Mouse (Mus musculus) neural tube, embryonic 11.5 days (tissue): ENCODE data around the gene Itpr1. TPM values are rescaled to one million over a fixed set of nuclear protein-coding genes. Genes with fewer than 3 reads are reported as not detected.

Source experiments
- ATAC-seq: fragments of 200-750 bp; cut with Nextera tagmentation; 2 replicates; pipeline ENCODE4 v1.8.0; 2017; ENCODE audit warnings: moderate number of reproducible peaks, mild to moderate bottlenecking, moderate TSS enrichment, moderate library complexity; ENCODE audit not compliant: insufficient read depth, low FRiP score, low TSS enrichment
- DNase-seq: peaks from one replicate; pipeline ENCODE4 v3.0.0-alpha.2; 2015; ENCODE audit warnings: low spot score
- H3K27ac ChIP-seq: fragments of 300-500 bp; sonication (generic); 2 replicates; pipeline ENCODE4 v1.5.1; 2014; ENCODE audit warnings: low read depth, mild to moderate bottlenecking, low read length
- H3K27me3 ChIP-seq: fragments of 300-500 bp; sonication (generic); 2 replicates; pipeline ENCODE4 v1.6.1; 2014; ENCODE audit warnings: mild to moderate bottlenecking, low read length, mixed read lengths; ENCODE audit not compliant: control insufficient read depth, insufficient read depth
- H3K36me3 ChIP-seq: fragments of 300-500 bp; sonication (generic); 2 replicates; pipeline ENCODE4 v1.6.1; 2014; ENCODE audit warnings: mild to moderate bottlenecking, low read length, moderate library complexity, mixed read lengths; ENCODE audit not compliant: control insufficient read depth, insufficient read depth
- H3K4me1 ChIP-seq: fragments of 300-500 bp; sonication (generic); 2 replicates; pipeline ENCODE4 v1.6.1; 2014; ENCODE audit warnings: low read length, mixed read lengths; ENCODE audit not compliant: control insufficient read depth, insufficient read depth
- H3K4me2 ChIP-seq: fragments of 300-500 bp; sonication (generic); 2 replicates; pipeline ENCODE4 v1.6.1; 2014; ENCODE audit warnings: low read depth, mild to moderate bottlenecking, moderate library complexity
- H3K4me3 ChIP-seq: fragments of 300-500 bp; sonication (generic); 2 replicates; pipeline ENCODE4 v1.5.1; 2014; ENCODE audit warnings: low read depth, low read length
- H3K9ac ChIP-seq: fragments of 300-500 bp; sonication (generic); 2 replicates; pipeline ENCODE4 v1.6.1; 2014; ENCODE audit warnings: mild to moderate bottlenecking, low read length
- H3K9me3 ChIP-seq: fragments of 300-500 bp; sonication (generic); 2 replicates; pipeline ENCODE4 v1.6.1; 2016; ENCODE audit warnings: low read length; ENCODE audit not compliant: control insufficient read depth
- WGBS: fragments of 180-500 bp; shearing (Covaris S2); extraction: QIAGEN DNeasy Blood & Tissue Kit; methylation state at CpG from one replicate; pipeline ENCODE4 v1.1.7; 2014; 5-methylcytosine and 5-hydroxymethylcytosine counted together
- polyA plus RNA-seq: library from polyadenylated mRNA; unstranded; fragments of >200 nt; fragmentation: Nextera tagmentation; extraction: Ambion mirVana; gene quantifications from 2 replicates; pipeline ENCODE4 v1.2.1, GENCODE M21; 2014

Itpr1 gene
- polyA plus RNA-seq, 1 experiment from 2014 or later, result 8.4 TPM

DNA sequence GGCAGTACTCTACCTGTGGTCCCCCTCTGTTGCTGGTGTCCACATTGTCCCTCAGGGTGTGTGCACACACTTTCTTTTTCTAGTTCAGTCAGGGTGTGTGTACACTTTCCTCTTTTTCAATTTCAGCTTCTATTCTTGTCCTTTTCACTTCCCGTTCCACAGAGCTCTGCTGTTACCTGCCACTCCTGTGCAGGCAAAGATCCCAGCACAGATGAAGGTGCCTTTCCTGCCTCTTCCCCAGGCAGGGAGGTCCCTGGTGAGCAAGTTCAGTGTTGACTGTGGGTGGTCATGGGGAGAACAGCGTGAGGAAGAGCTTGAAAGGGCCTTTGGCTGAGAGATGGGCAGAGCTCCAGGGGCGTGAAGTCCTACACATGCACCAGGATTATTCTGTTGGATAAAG lies 76.1 kb downstream of the Itpr1 start:
- DNase-seq (no peak), ATAC-seq (no peak)
- Histone ChIP-seq H3K9ac (no peak overlapping the region), H3K4me3 (no peak overlapping the region), H3K4me1 (no peaks in the 10 kb centered on the region), H3K4me2 (no peak overlapping the region), H3K27me3 (no peaks in the 10 kb centered on the region), H3K36me3 (no peaks in the 10 kb centered on the region), H3K27ac (no peak overlapping the region), H3K9me3 (no peaks in the 10 kb centered on the region)
- WGBS, result 70% methylated on average over 3 of the region's 3 CpGs

- 91% methylated on average over 2 of the region's 2 CpGs for WGBS
- ATAC-seq, result no peak
- H3K36me3 ChIP-seq, result no peaks in the 10 kb centered on the region
- no peak overlapping the region for H3K4me3 ChIP-seq
- H3K27ac ChIP-seq, result no peak overlapping the region
- no peaks in the 10 kb centered on the region for H3K27me3 ChIP-seq
- no peak overlapping the region for H3K4me2 ChIP-seq
- H3K9me3 ChIP-seq, result no peaks in the 10 kb centered on the region
- no peaks in the 10 kb centered on the region for H3K4me1 ChIP-seq
- H3K9ac ChIP-seq, result no peak overlapping the region
- no peak for DNase-seq
These were observed 78.1 kb downstream of the Itpr1 start for GRCm38 (mm10) chr6:108290978-108291377.

DNA sequence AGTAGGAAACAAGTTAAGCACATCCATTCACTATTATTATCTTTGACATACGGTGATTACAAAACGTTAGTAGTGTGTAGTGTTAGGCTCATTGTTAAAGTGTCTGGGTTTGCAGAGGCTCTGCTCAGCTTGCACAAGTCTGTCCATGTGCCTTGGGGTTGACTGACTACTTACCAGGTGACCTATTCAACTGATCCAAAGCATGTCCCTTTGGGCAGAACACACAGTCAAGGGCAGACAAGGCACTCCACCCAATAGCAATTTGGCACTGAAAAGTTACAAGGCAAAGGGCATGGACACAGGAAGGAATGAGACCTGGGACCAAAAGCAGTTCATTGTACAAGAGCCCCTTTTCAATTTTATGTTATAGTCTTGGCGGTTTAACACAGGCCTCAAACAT lies 78.7 kb downstream of the Itpr1 start:
- ATAC-seq (no peak), DNase-seq (no peak)
- 92% methylated on average over 3 of the region's 3 CpGs for WGBS

GRCm38 (mm10) chr6:108301856-108302255 lies 89.0 kb downstream of the Itpr1 start:
- H3K9ac ChIP-seq, result no peak overlapping the region
- H3K4me3 ChIP-seq, result no peak overlapping the region
- WGBS, result 81% methylated on average over 5 of the region's 5 CpGs
- H3K27me3 ChIP-seq, result no peaks in the 10 kb centered on the region
- ATAC-seq, result no peak
- no peak for DNase-seq
- no peaks in the 10 kb centered on the region for H3K4me1 ChIP-seq
- H3K4me2 ChIP-seq, result no peak overlapping the region
- H3K9me3 ChIP-seq, result no peaks in the 10 kb centered on the region
- no peak overlapping the region for H3K27ac ChIP-seq
- no peaks in the 10 kb centered on the region for H3K36me3 ChIP-seq

More for the DNA sequence above, 78.7 kb downstream of the Itpr1 start:
- Histone ChIP-seq H3K27ac (no peak overlapping the region), H3K27me3 (no peaks in the 10 kb centered on the region), H3K9me3 (no peaks in the 10 kb centered on the region), H3K36me3 (no peaks in the 10 kb centered on the region), H3K4me2 (no peak overlapping the region), H3K9ac (no peak overlapping the region), H3K4me3 (no peak overlapping the region), H3K4me1 (no peaks in the 10 kb centered on the region)

DNA sequence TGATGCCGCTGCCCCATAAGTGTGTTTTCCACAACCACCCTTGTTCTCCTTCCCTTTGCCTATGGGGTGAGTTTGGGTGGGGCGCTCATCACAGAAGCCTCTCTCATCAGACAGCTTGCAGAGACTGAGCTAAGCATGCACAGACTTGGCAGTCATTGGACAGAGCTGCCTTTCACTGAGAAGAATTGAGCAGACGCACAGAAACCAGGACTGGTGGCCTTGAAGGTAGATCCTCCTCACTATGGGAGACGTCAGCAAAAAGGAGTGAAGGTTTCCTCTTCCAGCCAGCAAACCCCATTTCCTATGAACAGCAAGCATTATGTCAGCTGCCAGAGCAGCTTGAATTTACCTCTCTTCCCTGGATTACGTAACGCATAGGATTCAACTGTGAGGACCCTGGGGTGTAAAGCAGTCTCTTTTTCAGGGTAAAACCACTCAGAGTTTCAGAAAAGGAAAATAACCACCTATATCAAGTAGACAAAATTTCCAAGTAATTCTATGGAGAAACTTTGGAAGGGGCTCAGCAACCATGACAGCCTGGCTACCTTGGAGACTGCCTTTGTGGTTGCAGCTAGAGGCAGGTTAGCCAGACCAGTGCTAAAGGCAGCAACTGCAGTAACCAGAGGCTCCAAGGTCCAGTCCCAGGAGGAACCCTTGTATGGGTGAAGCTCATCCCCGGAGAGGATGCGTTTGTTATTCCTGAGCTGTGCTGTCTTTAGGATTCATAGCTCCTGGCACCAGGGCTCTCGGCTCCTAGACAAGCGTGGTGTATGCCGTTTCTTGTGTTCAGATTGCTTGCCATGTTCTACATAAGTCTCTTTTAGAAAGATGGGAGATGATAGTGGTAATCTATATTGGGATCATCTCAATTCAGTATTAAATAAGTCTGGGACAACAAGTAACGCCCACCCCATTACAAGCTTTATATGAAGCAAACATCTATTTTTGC lies 91.0 kb downstream of the Itpr1 start:
- Histone ChIP-seq H3K4me2 (no peak overlapping the region), H3K9me3 (no peaks in the 10 kb centered on the region), H3K27ac (no peak overlapping the region), H3K9ac (no peak overlapping the region), H3K36me3 (no peaks in the 10 kb centered on the region), H3K4me3 (no peak overlapping the region), H3K4me1 (peaks cover 5% of the 10 kb centered on the region; the same call in 1 of the 2 replicates), H3K27me3 (no peaks in the 10 kb centered on the region)
- WGBS, result 89% methylated on average over 12 of the region's 12 CpGs
- no peak for DNase-seq
- ATAC-seq, result no peak

DNA sequence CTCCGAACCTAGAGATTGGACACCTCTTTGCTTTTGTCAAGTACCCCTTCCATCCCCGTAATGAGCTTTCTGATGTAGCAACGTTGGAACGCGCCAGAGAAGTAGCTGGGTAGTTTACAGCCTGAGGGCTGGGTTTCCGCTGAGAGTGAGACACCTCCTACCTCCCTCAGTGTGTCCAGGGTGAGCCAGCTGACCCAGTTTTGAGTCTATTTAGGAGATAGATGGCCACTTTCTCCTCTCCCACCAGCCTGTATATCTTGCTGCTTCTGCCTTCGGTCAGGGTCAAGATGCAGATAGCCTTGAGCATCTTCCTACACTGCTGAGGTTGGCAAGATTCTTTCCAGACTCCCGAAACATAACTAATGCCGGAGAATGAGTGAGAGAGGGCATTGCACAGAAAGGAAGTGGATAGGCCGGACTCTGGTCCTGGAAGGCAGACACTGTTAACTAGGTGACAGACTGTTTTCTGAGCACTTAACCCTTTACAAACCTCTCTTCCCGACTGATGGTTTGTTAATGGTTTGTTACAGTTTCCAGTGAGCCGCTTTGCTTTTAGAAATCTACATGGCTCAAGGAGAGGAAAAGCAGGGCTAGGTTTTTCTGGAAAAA lies 92.4 kb downstream of the Itpr1 start:
- DNase-seq (no peak), ATAC-seq (no peak)
- Histone ChIP-seq H3K4me3 (no peak overlapping the region), H3K9ac (no peak overlapping the region), H3K9me3 (no peaks in the 10 kb centered on the region), H3K4me1 (peaks cover 5% of the 10 kb centered on the region; the same call in 1 of the 2 replicates), H3K27ac (no peak overlapping the region), H3K36me3 (no peaks in the 10 kb centered on the region), H3K4me2 (no peak overlapping the region), H3K27me3 (no peaks in the 10 kb centered on the region)
- 57% methylated on average over 12 of the region's 12 CpGs for WGBS

- WGBS, result 67% methylated on average over 11 of the region's 11 CpGs
- Histone ChIP-seq H3K4me2 (no peak overlapping the region), H3K27me3 (no peaks in the 10 kb centered on the region), H3K4me1 (peaks cover 5% of the 10 kb centered on the region; the same call in 1 of the 2 replicates), H3K27ac (no peak overlapping the region), H3K36me3 (no peaks in the 10 kb centered on the region), H3K9me3 (no peaks in the 10 kb centered on the region), H3K4me3 (no peak overlapping the region), H3K9ac (no peak overlapping the region)
- DNase-seq (no peak), ATAC-seq (no peak)
These were observed 93.3 kb downstream of the Itpr1 start for GRCm38 (mm10) chr6:108306240-108306639.

- no peak overlapping the region for H3K9ac ChIP-seq
- no peak for DNase-seq
- H3K27me3 ChIP-seq, result no peaks in the 10 kb centered on the region
- WGBS, result 66% methylated on average over 9 of the region's 9 CpGs
- H3K4me2 ChIP-seq, result no peak overlapping the region
- no peak overlapping the region for H3K4me3 ChIP-seq
- H3K9me3 ChIP-seq, result no peaks in the 10 kb centered on the region
- no peak overlapping the region for H3K27ac ChIP-seq
- peaks cover 5% of the 10 kb centered on the region; the same call in 1 of the 2 replicates for H3K4me1 ChIP-seq
- no peaks in the 10 kb centered on the region for H3K36me3 ChIP-seq
- no peak for ATAC-seq
These were observed 94.2 kb downstream of the Itpr1 start for GRCm38 (mm10) chr6:108306910-108307584.
